Mouse (Mus musculus) lung, postnatal 0 days (tissue): ENCODE results near the gene Ranbp1.

Experiments
- CTCF ChIP-seq: IDR thresholded peaks from 2 replicates; pipeline ENCODE4 v1.5.1; 2016; ENCODE audit warnings: antibody characterized with exemption, mild to moderate bottlenecking
- EP300 ChIP-seq: IDR thresholded peaks from 2 replicates; pipeline ENCODE4 v1.6.1; 2016; ENCODE audit warnings: antibody characterized with exemption, mild to moderate bottlenecking, control low read depth

DNA sequence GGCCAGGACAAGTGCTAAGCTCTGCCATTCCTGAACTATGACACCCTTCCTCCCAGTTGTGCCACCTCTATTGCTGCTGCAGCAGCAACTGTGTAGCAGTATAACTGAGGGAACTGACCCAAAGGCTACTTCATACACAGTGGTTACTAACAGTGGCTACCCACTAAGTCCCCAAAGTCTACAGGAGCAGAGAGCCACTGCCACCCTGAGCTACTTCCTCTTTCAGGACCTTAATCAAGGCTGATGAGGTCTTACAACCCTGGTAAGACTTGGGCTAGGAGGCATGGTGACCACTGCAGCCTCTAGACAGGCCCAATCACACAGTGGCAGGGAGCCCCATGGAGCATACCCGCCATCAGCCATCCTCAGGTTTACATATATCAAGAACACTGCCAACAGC is 46.5 kb downstream of the Ranbp1 start:
- TF ChIP-seq CTCF (no peak), EP300 (no peak)
